Mouse (Mus musculus): ENCODE measurements at regions not wholly inside any gene's neighbourhood (a gene's known extent, or its start where the extent isn't known, plus 50 kb on each side); places are given as distances from the start of the nearest gene placed in this dataset.

DNA sequence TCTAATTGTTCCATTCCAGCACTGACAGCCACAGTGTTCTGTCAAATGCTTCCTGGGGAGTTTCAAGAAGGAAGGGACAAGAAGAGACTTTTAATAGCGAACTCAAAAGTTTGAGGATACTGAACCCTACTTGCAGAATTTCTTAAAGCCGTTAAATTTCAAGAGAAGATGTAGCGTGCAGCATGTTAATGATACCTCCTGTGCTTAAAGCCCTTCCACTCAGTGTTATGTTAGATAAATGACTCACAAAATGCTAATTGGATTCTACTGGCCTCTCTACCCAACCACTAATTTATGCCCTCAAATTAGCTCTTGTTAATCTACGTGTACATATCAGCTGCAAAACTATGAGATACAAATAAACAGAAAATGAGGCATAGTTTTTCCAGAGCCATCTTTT, 541.8 kb upstream of the Cdh20 start:
- ATAC-seq (ENCODE audit: low TSS enrichment) = peak; percentile 79

DNA sequence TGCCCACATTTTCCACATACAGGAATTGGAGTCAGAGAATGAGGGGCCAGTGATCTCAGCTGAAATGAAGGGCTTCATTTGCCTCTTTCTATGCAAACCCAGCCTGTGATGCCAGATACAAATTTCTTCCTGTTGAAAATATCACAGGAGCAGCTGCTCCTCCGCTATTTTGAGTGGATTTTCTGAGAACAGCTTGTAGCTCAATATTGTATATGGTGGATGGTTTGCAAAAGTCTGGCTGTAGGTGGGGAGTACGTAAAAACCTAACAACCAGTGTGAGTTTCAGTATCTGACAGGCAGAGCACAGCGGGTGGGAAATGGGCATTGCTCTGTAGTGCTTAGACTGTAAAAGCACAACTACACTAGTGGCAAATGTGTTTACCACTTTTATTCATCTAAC, 541.4 kb upstream of the Cdh20 start:
- ATAC-seq (ENCODE audit: low TSS enrichment) = peak; percentile 95

DNA sequence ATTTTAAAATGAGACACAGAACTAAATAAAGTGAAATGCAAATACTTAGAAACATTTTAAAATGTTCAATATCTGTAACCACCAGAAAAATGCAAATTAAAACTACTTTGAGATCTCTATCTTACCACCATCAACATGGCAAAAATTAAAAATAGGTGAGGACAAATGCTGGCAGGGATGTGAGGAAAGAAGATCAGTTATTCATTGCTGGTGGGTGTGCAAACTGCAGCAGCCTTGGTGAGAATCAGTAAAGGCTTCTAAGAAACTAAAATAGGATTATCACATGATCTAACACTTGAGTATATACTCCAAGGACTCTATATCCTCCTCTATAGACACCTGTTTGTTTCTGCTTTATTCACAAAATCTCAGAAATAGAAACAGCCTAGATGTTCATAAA, 526.7 kb upstream of the Cdh20 start:
- peak; percentile 99 for ATAC-seq (ENCODE audit: low TSS enrichment)

DNA sequence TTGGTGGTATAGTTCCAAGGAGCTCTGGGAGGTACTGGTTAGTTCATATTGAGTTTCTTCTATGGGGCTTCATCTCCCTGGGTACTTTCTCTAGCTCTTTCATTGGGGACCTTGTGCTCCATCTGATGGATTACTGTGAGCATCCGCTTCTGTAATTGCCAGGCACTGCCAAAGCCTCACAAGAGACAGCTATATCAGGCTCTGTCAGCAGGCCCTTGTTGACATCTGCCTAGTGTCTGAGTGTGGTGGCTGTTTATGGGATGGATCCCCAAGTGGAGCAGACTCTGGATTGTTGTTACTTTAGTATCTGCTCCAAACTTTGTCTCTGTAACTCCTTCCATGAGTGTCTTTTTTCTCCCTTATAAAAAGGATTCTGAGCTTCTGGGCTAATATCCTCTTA, 502.6 kb upstream of the Cdh20 start:
- ATAC-seq (ENCODE audit: low TSS enrichment) = no peak

DNA sequence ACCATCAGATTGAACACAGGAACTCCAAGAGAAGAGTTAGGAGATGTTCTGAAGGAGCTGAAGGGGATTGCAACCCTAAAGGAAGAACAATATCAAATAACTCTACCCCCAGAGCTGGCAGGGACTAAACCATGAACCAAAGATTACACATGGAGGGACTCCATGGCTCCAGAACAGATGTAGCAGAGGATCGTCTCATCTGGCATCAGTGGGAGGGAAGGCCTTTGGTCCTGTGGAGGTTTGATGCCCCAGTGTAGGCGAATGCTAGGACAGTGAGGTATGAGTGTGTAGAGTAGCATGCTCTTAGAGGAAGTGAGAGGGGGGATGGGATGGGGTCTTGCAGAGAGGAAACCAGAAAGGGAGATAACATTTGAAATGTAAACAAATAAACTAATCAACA, 460.4 kb upstream of the Cdh20 start:
- no peak for ATAC-seq (ENCODE audit: low TSS enrichment)

DNA sequence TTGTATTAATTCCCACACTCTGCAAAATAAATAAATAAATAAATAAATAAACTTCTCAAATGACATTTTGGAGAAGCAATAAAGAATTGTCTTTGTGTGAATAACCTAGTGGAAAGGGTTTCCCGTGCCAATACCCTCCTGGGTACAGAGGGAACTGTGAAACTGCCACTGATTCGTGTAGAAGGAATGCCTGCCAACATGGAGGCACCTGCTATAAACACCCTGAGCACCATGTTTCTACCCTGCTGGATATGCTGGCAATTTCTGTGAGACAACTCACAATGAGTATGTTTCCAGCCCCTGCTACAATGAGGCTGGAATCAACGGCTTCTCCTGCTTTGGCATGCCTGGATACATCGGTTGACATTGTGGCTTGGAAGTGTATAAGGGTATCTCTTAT, 456.7 kb upstream of the Cdh20 start:
- peak; percentile 52; the same call in 1 of the 2 replicates for ATAC-seq (ENCODE audit: low TSS enrichment)

DNA sequence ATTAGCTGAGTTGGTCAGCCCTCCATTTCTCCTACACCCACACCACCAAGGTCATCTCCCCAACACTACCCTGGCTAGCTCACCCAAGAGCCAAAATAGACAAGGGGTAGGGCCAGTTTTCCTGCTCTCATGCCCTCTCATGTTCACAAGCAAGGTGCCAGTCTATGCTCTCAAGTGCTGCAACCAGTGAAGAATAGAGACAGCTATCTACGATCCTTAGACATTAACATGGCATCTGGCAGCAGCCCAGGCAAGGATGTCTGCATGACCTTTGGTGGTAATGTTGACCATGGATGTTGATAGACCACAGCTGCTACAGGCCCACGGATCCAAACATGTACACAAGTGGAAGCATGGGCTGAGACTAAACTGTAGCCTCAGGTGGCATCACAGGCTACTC, 453.3 kb upstream of the Cdh20 start:
- ATAC-seq (ENCODE audit: low TSS enrichment) = no peak

DNA sequence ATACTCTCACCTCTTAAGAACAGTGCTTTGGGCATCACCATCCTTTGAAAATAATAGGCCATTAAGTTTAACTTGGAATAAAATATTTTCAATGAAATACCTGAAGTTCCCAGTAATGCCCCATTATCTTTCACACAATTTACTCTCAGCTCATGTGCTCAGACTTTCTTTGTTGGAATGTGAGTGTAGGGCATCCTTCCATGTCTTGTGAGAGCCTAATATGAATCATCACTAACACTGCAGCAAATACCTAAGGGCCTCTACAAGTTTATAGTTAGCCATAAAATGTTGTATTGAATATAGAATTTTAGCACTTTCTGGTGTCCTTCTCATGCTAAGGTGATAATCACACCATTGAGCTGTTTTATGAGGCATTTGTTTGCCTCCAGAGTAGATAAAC, 450.3 kb upstream of the Cdh20 start:
- ATAC-seq (ENCODE audit: low TSS enrichment) = no peak

DNA sequence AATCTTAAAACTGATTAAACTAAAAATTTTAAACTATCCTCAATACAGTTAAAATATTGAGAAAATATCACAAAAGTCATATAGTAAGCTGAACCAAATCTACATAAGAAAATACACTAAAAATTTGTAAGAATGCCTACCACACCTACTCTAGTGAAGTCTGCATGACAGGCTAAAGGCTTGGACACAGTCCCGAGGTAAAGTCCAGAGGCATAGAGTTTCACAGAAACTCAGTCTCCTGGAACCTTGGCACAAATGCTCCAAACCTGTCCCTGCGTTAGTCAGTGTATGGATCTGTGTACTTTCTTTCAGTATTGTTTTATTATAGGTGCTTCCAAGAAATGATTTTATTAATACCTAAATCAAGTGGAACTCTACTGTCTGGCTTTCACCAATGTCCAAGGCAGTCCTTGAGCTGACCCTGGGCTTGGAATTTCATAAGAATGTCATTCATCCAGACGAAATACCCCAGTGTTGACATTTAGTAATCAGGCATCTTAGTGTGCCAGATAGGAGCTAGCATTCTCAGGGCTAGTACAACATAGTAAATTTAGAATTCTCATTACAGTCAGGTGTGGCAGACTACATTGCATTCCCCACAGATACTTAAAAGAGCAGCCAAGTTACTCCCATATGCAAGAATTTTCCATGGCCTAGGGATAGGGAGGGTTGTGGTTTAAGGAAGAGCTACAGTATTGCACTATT, 435.5 kb upstream of the Cdh20 start:
- no peak for ATAC-seq (ENCODE audit: low TSS enrichment)

DNA sequence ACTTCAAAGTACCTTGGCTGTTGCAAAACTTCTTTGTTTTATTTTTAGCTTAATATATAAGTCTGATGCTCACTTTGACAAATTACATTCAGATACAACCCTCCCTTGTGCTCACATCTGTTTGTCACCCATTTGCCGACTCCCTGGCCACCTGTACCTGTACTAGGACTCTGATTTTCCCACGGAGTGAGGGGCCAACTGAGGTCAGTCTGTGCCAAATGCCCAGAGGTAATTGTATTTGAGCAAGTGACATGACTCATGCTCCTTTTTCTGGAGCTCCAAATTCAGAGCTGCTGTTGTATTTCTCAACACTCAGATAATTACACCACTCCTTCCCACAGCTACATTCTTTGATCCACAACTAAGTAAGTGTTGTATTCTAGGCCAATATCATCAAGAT, 434.8 kb upstream of the Cdh20 start:
- ATAC-seq (ENCODE audit: low TSS enrichment) = no peak

Measured in frontal cortex, adult (tissue).